Mouse (Mus musculus): ENCODE measurements around the gene Atp5h.

Atp5h gene

GRCm38 (mm10) chr11:115372015-115372414 is 47.7 kb downstream of the Atp5h start:
- no peaks in the 10 kb centered on the region; the same call in 1 of the 2 replicates for H3K27me3 ChIP-seq (ENCODE audit: control insufficient read depth, insufficient read depth, low read length, poor library complexity, severe bottlenecking)
- DNase-seq (ENCODE audit: low read depth, low spot score), result no peak
- H3K36me3 ChIP-seq (ENCODE audit: control insufficient read depth, insufficient read depth, low read length, poor library complexity, severe bottlenecking), result no peaks in the 10 kb centered on the region

- no peaks in the 10 kb centered on the region for H3K36me3 ChIP-seq (ENCODE audit: control insufficient read depth, insufficient read depth, low read length, poor library complexity, severe bottlenecking)
- no peak for DNase-seq (ENCODE audit: low read depth, low spot score)
- peaks cover 3% of the 10 kb centered on the region for H3K27me3 ChIP-seq (ENCODE audit: control insufficient read depth, insufficient read depth, low read length, poor library complexity, severe bottlenecking)
Observed at GRCm38 (mm10) chr11:115371354-115371753, 48.4 kb downstream of the Atp5h start.

GRCm38 (mm10) chr11:115370368-115370767 is 49.4 kb downstream of the Atp5h start:
- H3K36me3 ChIP-seq (ENCODE audit: control insufficient read depth, insufficient read depth, low read length, poor library complexity, severe bottlenecking), result no peaks in the 10 kb centered on the region
- DNase-seq (ENCODE audit: low read depth, low spot score), result no peak
- peaks cover 4% of the 10 kb centered on the region for H3K27me3 ChIP-seq (ENCODE audit: control insufficient read depth, insufficient read depth, low read length, poor library complexity, severe bottlenecking)

GRCm38 (mm10) chr11:115367395-115367944 is 52.3 kb downstream of the Atp5h start, which contains the start of gene Hid1:
Hid1 (minus strand) TSS chr11:115367756.
- H3K27me3 ChIP-seq (ENCODE audit: control insufficient read depth, insufficient read depth, low read length, poor library complexity, severe bottlenecking), result peaks cover 4% of the 10 kb centered on the region
- DNase-seq (ENCODE audit: low read depth, low spot score), result peak; percentile 77
- no peaks in the 10 kb centered on the region for H3K36me3 ChIP-seq (ENCODE audit: control insufficient read depth, insufficient read depth, low read length, poor library complexity, severe bottlenecking)

- Histone ChIP-seq H3K36me3 (ENCODE audit: control insufficient read depth, insufficient read depth, low read length, poor library complexity, severe bottlenecking) (no peaks in the 10 kb centered on the region), H3K27me3 (ENCODE audit: control insufficient read depth, insufficient read depth, low read length, poor library complexity, severe bottlenecking) (peaks cover 4% of the 10 kb centered on the region)
- DNase-seq (ENCODE audit: low read depth, low spot score), result no peak
Observed at GRCm38 (mm10) chr11:115366706-115367394, 52.9 kb downstream of the Atp5h start.

GRCm38 (mm10) chr11:115366039-115366705 is 53.6 kb downstream of the Atp5h start:
- H3K27me3 ChIP-seq (ENCODE audit: control insufficient read depth, insufficient read depth, low read length, poor library complexity, severe bottlenecking), result peaks cover 4% of the 10 kb centered on the region

More at GRCm38 (mm10) chr11:115366039-115366705, 53.6 kb downstream of the Atp5h start:
- DNase-seq (ENCODE audit: low read depth, low spot score), result no peak
- no peaks in the 10 kb centered on the region for H3K36me3 ChIP-seq (ENCODE audit: control insufficient read depth, insufficient read depth, low read length, poor library complexity, severe bottlenecking)

Data from splenic B cell, adult 2 months (primary cell).